Mouse (Mus musculus): Measurements from ENCODE around the gene Frs3. TPM values are rescaled to one million over a fixed set of nuclear protein-coding genes. Genes with fewer than 3 reads are reported as not detected.
A peak's percentile ranks its signal among the peaks of the same experiment; 100 is the strongest.

The Frs3 gene
- polyA plus RNA-seq, 1 experiment from 2014 or later: 3.2 TPM

DNA sequence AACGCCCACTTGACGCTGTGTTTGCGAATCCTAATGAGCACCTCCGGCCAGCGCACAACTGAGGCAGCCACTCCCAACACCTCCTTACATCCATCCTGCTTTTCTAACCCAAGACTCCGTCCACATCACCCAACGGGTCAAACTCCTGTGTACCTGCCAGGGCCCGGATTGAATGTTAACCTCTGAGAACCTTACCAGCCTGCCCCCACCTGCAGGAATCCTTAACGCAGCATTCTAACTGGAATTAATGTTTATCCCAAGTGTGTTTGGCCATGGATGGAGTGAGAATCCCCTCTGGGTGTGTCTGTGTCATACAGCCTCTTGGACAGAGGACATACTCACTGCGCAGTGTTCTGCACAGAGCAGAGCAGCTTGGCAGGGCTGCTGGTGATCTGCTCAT, 9.3 kb downstream of the Frs3 start:
- Histone ChIP-seq H3K4me1 (ENCODE audit: control insufficient read depth, insufficient read depth, low read length) (peaks cover 14% of the 10 kb centered on the region; the same call in 1 of the 2 replicates), H3K4me3 (ENCODE audit: low read length) (no peak overlapping the region), H3K9ac (ENCODE audit: low read depth, low read length) (no peak overlapping the region), H3K4me2 (ENCODE audit: low read depth, low read length) (no peak overlapping the region), H3K27me3 (replicated peaks; ENCODE audit: control insufficient read depth, insufficient read depth, low read length) (no peaks in the 10 kb centered on the region), H3K36me3 (ENCODE audit: control insufficient read depth, insufficient read depth, low read length) (0 out of 2 replicates have a peak, but pooled peaks cover 5% of the 10 kb centered on the region), H3K9me3 (ENCODE audit: control insufficient read depth, low read length) (no peaks in the 10 kb centered on the region), H3K27ac (ENCODE audit: low read length) (no peak overlapping the region)
- 88% methylated on average over 10 of the region's 10 CpGs for WGBS
- ATAC-seq: no peak

DNA sequence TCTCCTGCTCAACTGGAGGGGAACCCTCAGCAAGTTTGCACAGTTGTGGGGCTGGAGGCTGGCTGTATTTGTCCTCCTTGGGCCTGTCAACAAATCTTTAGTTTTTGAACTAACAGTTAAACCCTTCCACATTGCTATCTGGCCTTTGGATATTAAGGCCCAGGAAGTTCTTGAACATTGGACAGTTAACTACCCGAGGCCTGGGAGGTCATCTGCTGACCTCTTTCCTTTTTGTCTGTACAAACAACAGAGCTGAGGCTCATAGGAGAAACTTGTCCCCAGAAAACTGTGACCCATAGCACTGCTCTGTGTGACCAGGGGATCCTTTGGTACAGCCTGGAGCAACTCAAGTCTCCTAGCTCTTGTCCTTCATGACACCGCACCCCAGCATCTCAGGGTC, 10.2 kb downstream of the Frs3 start:
- no peak overlapping the region for H3K27ac ChIP-seq (ENCODE audit: low read length)
- 0 out of 2 replicates have a peak overlapping the region, but pooled peaks have one; percentile 3 for H3K4me2 ChIP-seq (ENCODE audit: low read depth, low read length)
- no peaks in the 10 kb centered on the region for H3K27me3 ChIP-seq (replicated peaks; ENCODE audit: control insufficient read depth, insufficient read depth, low read length)
- H3K36me3 ChIP-seq (ENCODE audit: control insufficient read depth, insufficient read depth, low read length): 0 out of 2 replicates have a peak, but pooled peaks cover 6% of the 10 kb centered on the region
- no peaks in the 10 kb centered on the region for H3K9me3 ChIP-seq (ENCODE audit: control insufficient read depth, low read length)
- H3K4me1 ChIP-seq (ENCODE audit: control insufficient read depth, insufficient read depth, low read length): peaks cover 14% of the 10 kb centered on the region; the same call in 1 of the 2 replicates
- no peak for ATAC-seq
- no peak overlapping the region for H3K4me3 ChIP-seq (ENCODE audit: low read length)
- no peak overlapping the region for H3K9ac ChIP-seq (ENCODE audit: low read depth, low read length)
- 65% methylated on average over 2 of the region's 2 CpGs for WGBS

- H3K27me3 ChIP-seq (replicated peaks; ENCODE audit: control insufficient read depth, insufficient read depth, low read length): no peaks in the 10 kb centered on the region
- no peak overlapping the region for H3K27ac ChIP-seq (ENCODE audit: low read length)
- ATAC-seq: no peak
- 72% methylated on average over 9 of the region's 9 CpGs for WGBS
- no peak overlapping the region for H3K4me3 ChIP-seq (ENCODE audit: low read length)
- 0 out of 2 replicates have a peak, but pooled peaks cover 6% of the 10 kb centered on the region for H3K36me3 ChIP-seq (ENCODE audit: control insufficient read depth, insufficient read depth, low read length)
- H3K4me2 ChIP-seq (ENCODE audit: low read depth, low read length): no peak overlapping the region
- no peak overlapping the region for H3K9ac ChIP-seq (ENCODE audit: low read depth, low read length)
- peaks cover 17% of the 10 kb centered on the region for H3K4me1 ChIP-seq (ENCODE audit: control insufficient read depth, insufficient read depth, low read length)
- no peaks in the 10 kb centered on the region for H3K9me3 ChIP-seq (ENCODE audit: control insufficient read depth, low read length)
Measured at GRCm38 (mm10) chr17:47701793-47702192, 13.0 kb downstream of the Frs3 start.

GRCm38 (mm10) chr17:47702548-47703345, 13.9 kb downstream of the Frs3 start:
- H3K27me3 ChIP-seq (replicated peaks; ENCODE audit: control insufficient read depth, insufficient read depth, low read length): no peaks in the 10 kb centered on the region
- no peaks in the 10 kb centered on the region for H3K9me3 ChIP-seq (ENCODE audit: control insufficient read depth, low read length)
- 0 out of 2 replicates have a peak, but pooled peaks cover 6% of the 10 kb centered on the region for H3K36me3 ChIP-seq (ENCODE audit: control insufficient read depth, insufficient read depth, low read length)
- H3K4me2 ChIP-seq (ENCODE audit: low read depth, low read length): no peak overlapping the region
- WGBS: 47% methylated on average over 28 of the region's 28 CpGs
- H3K4me1 ChIP-seq (ENCODE audit: control insufficient read depth, insufficient read depth, low read length): peaks cover 17% of the 10 kb centered on the region
- no peak overlapping the region for H3K4me3 ChIP-seq (ENCODE audit: low read length)
- H3K27ac ChIP-seq (ENCODE audit: low read length): no peak overlapping the region
- no peak for ATAC-seq
- no peak overlapping the region for H3K9ac ChIP-seq (ENCODE audit: low read depth, low read length)

DNA sequence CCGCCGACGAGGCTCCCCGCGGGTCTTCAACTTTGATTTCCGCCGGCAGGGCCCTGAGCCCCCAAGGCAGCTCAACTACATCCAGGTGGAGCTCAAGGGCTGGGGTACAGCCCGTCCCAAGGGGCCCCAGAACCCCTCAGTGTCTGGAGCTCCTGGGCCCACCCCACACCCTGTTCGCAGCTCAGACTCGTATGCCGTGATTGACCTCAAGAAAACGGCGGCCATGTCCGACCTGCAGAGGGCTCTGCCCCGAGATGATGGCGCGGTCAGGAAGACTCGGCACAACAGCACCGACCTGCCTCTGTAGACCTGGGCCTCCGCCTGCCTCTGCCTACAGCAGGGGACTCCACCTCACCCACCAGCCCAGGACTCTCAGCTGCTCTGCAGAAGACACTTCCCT, 14.7 kb downstream of the Frs3 start:
- Histone ChIP-seq H3K9ac (ENCODE audit: low read depth, low read length) (no peak overlapping the region), H3K4me2 (ENCODE audit: low read depth, low read length) (no peak overlapping the region), H3K9me3 (ENCODE audit: control insufficient read depth, low read length) (no peaks in the 10 kb centered on the region), H3K4me3 (ENCODE audit: low read length) (no peak overlapping the region), H3K27me3 (replicated peaks; ENCODE audit: control insufficient read depth, insufficient read depth, low read length) (no peaks in the 10 kb centered on the region), H3K4me1 (ENCODE audit: control insufficient read depth, insufficient read depth, low read length) (peaks cover 19% of the 10 kb centered on the region), H3K36me3 (ENCODE audit: control insufficient read depth, insufficient read depth, low read length) (0 out of 2 replicates have a peak, but pooled peaks cover 6% of the 10 kb centered on the region), H3K27ac (ENCODE audit: low read length) (no peak overlapping the region)
- WGBS: 52% methylated on average over 20 of the region's 20 CpGs
- ATAC-seq: no peak

DNA sequence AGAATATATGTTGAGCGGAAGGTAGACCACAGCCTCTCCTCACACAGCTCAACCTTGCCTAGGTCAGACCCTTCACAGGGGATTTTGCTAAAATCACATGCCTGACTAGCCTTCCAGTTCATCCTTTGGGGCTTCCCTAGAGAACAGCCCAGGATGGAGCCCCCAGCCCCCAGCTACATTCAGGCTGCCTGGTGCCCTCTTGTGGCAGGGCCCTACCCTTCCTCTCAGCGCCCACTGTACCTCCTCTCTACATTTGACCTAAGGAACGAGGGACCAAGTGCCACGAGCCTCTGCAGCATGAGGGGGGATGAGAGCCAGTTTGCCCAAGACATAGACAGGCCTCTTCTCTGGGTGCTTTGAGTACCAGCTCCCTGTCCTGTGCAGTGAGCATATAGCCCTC, 15.9 kb downstream of the Frs3 start:
- Histone ChIP-seq H3K4me2 (ENCODE audit: low read depth, low read length) (no peak overlapping the region), H3K4me3 (ENCODE audit: low read length) (no peak overlapping the region), H3K27me3 (replicated peaks; ENCODE audit: control insufficient read depth, insufficient read depth, low read length) (no peaks in the 10 kb centered on the region), H3K36me3 (ENCODE audit: control insufficient read depth, insufficient read depth, low read length) (0 out of 2 replicates have a peak, but pooled peaks cover 6% of the 10 kb centered on the region), H3K27ac (ENCODE audit: low read length) (no peak overlapping the region), H3K9me3 (ENCODE audit: control insufficient read depth, low read length) (no peaks in the 10 kb centered on the region), H3K9ac (ENCODE audit: low read depth, low read length) (no peak overlapping the region), H3K4me1 (ENCODE audit: control insufficient read depth, insufficient read depth, low read length) (peaks cover 15% of the 10 kb centered on the region)
- ATAC-seq: no peak
- WGBS: 81% methylated on average over 4 of the region's 4 CpGs

DNA sequence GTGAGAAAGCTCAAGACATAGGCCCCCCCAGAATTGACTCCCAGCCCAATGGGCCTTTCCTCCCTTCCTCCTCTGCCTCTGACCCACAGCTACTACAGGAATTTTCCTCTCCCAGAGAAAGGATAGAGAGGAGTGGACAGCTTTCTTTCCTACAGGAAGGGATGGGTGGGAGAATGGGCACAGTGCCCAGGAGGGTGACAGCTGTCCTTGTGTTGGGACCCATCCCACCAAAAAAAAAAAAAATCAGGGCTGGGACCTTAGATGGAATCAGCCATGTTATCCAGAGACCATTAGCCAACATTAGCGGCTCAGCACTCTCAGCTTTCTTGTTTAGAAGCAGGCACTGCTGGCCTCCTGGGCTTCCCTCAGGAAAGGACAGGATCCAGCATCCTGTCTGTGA, 17.4 kb downstream of the Frs3 start:
- H3K4me2 ChIP-seq (ENCODE audit: low read depth, low read length): no peak overlapping the region
- H3K27me3 ChIP-seq (replicated peaks; ENCODE audit: control insufficient read depth, insufficient read depth, low read length): no peaks in the 10 kb centered on the region
- H3K4me1 ChIP-seq (ENCODE audit: control insufficient read depth, insufficient read depth, low read length): peaks cover 8% of the 10 kb centered on the region
- ATAC-seq: no peak
- no peak overlapping the region for H3K4me3 ChIP-seq (ENCODE audit: low read length)
- H3K9me3 ChIP-seq (ENCODE audit: control insufficient read depth, low read length): no peaks in the 10 kb centered on the region
- WGBS: 67% methylated on average over 1 of the region's 1 CpGs
- H3K27ac ChIP-seq (ENCODE audit: low read length): no peak overlapping the region
- H3K36me3 ChIP-seq (ENCODE audit: control insufficient read depth, insufficient read depth, low read length): 0 out of 2 replicates have a peak, but pooled peaks cover 6% of the 10 kb centered on the region
- no peak overlapping the region for H3K9ac ChIP-seq (ENCODE audit: low read depth, low read length)

DNA sequence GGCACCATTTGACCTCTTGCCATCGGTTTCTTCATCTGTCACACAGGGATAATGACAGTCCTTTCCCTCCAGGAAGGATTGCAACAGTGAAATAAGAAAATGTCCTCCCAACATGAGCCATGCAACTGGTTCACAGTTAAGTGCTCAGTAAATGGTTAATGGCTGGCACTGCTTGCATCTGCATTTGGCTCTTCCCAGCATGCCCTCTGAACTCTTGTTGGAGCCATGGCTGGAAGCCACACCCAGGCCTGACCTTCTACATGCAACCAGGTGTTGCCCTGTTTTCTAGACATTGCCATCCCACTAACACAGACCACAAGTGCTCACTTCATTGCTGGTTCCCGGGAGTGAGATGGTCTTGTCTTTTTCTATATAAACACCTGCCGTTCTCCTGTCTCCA, 19.1 kb downstream of the Frs3 start:
- no peak overlapping the region for H3K4me2 ChIP-seq (ENCODE audit: low read depth, low read length)
- peaks cover 11% of the 10 kb centered on the region for H3K4me1 ChIP-seq (ENCODE audit: control insufficient read depth, insufficient read depth, low read length)
- no peaks in the 10 kb centered on the region for H3K9me3 ChIP-seq (ENCODE audit: control insufficient read depth, low read length)
- no peaks in the 10 kb centered on the region for H3K27me3 ChIP-seq (replicated peaks; ENCODE audit: control insufficient read depth, insufficient read depth, low read length)
- H3K36me3 ChIP-seq (ENCODE audit: control insufficient read depth, insufficient read depth, low read length): 0 out of 2 replicates have a peak, but pooled peaks cover 3% of the 10 kb centered on the region
- no peak overlapping the region for H3K9ac ChIP-seq (ENCODE audit: low read depth, low read length)
- WGBS: 75% methylated on average over 3 of the region's 3 CpGs
- ATAC-seq: no peak
- no peak overlapping the region for H3K27ac ChIP-seq (ENCODE audit: low read length)
- no peak overlapping the region for H3K4me3 ChIP-seq (ENCODE audit: low read length)

DNA sequence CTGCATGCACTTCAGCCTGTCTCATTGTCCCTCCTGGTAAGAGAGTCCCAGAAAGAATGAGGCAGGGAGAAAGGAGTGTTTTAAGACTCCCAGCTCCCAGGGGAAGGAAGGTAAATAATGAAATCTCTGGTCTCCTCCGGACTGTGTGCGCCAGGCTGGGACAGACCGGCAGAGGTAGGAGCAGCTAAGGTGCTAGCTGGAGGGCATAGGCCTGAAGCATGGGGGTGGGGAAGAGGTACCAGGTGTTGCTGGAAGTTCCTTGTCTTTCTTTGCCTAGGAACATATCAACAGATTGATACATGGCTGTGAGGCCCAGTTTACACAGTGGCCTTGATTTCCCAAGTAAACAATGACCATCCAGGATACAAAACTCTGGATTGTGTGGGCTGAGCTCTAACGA, 20.1 kb downstream of the Frs3 start:
- Histone ChIP-seq H3K4me3 (ENCODE audit: low read length) (no peak overlapping the region), H3K4me1 (ENCODE audit: control insufficient read depth, insufficient read depth, low read length) (peaks cover 11% of the 10 kb centered on the region), H3K9ac (ENCODE audit: low read depth, low read length) (no peak overlapping the region), H3K36me3 (ENCODE audit: control insufficient read depth, insufficient read depth, low read length) (no peaks in the 10 kb centered on the region), H3K9me3 (ENCODE audit: control insufficient read depth, low read length) (no peaks in the 10 kb centered on the region), H3K4me2 (ENCODE audit: low read depth, low read length) (no peak overlapping the region), H3K27ac (ENCODE audit: low read length) (no peak overlapping the region), H3K27me3 (replicated peaks; ENCODE audit: control insufficient read depth, insufficient read depth, low read length) (no peaks in the 10 kb centered on the region)
- no peak for ATAC-seq
- 59% methylated on average over 4 of the region's 4 CpGs for WGBS

Measured in intestine, embryonic 16.5 days (tissue).